Mouse (Mus musculus) forelimb bud, embryonic 11.5 days (tissue): ENCODE data around the gene Mbd6.
"Not testable (repeated sequence)": the region's sequence is repeated elsewhere in the genome, so short reads cannot be mapped to it uniquely, and the experiment has no call there.

Experiments
- DNase-seq: peaks from one replicate; pipeline ENCODE4 v3.0.0-alpha.2; 2012; ENCODE audit warnings: low read depth, low spot score

Mbd6 gene

DNA sequence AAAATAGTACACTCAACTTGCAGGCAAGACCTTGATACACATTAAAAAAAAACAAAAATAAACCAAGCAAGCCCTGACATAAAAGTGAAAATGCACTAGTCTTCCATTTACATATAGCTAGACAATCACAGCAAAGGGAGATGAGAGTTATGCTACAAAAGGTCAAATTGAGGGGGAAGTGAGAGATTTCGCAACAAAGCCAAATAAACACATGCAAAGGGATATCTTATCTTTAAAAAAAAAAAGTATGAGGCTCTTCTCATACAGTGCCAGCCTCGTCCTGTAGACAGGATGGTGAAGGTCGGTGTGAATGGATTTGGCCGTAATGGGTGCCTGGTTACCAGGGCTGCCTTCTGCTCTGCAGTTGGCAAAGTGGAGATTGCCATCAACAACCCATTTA is 24.0 kb upstream of the Mbd6 start:
- DNase-seq, result no peak

DNA sequence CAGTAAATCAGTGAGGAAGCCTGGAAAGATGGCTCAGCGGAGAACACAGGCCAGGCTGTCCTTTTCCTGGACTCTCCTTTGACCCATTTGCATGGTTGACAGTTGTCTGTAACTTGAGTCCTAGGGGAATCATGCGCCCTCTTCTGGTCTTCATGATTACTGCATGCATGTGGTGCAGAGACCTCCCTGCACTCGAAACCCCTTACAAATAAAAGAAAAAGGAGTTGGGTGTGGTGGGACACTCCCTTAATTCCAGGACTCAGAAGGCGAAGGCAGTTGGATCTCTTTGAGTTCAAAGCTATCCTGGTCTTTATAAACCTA is 23.5 kb upstream of the Mbd6 start:
- peak; percentile 94 for DNase-seq

DNA sequence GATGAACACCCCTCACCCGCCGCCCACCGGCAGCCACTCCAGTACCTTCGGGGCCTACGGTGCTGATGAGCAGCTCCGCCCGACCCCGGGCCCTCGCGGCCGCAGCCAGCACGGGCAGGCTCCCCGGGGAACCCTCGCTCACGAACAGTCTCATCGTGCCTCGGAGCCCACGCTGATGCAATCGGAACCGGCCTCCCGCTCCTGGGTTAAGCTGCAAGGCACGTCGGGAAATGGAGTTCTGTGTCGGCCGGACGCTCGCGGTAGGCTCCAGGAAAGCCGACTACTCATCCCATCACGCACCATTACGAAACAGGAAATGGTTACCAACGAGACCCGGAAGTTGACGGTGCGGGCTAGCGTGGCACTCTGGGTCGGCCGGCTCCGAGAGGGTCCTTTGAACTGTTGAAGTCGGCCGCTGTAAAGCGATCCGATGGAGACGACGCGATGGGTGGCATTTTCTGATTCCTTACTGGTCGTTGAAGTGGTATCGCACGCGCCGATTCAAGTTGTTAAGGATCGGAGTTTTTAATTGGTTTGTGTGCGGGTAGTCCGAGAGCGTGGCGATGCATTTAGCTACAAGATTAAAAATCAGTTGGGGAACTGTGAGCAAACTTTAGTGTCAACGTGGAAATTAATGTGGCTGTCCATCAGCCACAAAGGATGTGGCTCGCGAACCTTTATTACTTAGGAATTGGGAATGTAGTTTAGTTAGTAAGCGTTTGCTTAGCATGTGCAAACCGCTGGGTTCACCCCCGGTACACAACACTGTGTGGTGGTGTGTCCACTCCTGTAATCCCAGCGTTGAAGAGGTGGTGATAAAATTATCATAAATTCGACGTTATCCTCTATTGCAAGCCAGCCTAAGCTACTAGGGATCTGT is 22.9 kb upstream of the Mbd6 start, which contains the start of gene Mars:
Mars (minus strand) TSS at position 311 of the 880 bp plus-strand sequence.
- DNase-seq, result peak; percentile 94

DNA sequence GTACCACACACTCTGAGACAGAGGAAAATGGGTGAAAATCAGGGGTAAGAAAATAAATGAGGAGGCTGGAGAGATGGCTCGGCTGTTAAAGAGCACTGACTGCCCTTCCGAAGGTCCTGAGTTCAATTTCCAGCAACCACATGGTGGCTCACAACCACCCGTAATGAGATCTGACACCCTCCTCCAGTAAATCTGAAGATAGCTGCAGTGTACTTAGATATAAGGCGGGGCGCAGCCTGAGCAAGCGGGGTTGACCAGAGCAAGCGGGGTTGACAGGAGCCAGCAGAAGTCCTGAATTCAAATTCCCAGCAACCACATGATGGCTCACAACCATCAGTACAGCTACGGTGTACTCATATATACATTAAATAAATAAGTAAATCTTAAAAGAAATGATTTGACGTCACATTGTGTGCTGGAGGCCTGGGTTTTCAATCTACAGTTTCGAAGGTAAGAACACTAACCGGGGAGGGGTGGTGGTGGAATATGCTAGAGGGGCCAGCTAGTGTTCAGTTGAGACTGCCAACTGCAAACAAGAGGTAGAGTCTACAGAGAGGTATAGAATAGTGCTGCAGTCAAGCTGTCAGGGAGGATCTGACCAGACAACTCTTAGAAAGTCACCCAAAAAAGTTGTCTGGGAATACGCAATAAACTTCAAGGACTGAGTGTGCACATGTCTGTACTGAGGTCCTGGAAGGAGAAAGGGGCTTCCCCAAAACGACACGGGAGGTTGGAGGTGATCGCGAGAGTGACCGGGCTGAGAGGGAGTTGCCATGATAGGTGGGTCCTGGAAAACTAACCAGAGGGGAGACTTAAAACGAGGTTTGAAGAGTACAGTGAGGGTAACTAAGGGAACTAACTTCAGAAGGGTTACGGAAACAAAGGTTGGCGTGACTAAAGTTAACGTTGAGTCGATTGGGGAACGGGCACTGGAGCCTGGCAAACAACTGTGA is 22.0 kb upstream of the Mbd6 start:
- DNase-seq, result peak; percentile 48

DNA sequence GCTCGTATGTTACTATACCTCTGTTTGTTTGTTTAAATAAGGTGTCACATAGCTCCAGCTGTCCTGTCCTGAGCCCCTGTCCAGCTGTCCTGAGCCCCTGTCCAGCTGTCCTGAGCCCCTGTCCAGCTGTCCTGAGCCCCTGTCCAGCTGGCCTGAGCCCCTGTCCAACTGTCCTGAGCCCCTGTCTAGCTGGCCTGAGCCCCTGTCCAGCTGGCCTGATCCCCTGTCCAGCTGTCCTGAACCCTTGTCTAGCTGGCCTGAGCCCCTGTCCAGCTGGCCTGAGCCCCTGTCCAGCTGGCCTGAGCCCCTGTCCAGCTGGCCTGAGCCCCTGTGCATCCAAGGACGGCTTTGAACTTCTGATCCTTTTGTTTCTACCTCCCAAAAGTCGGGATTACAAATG is 20.3 kb upstream of the Mbd6 start:
- DNase-seq, result not testable (repeated sequence)

DNA sequence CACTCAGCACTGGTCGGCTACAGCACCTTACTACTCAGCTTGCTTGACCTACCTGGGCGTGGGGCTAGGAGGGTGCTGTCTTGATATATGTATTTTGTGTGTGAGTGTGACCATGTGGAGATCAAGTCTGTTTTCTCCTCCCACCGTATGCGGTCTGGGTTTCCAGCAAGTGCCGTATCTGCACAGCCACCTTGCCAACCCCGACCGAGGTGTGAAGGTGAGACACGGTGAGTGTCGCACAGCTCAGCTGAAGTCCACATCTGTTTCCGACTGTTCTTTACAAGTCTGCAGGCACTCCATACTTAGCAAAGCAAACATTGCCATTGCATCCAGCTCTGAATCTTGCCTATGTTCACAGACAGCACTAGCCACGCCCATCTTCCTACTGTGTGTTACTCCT is 14.3 kb upstream of the Mbd6 start:
- no peak for DNase-seq

DNA sequence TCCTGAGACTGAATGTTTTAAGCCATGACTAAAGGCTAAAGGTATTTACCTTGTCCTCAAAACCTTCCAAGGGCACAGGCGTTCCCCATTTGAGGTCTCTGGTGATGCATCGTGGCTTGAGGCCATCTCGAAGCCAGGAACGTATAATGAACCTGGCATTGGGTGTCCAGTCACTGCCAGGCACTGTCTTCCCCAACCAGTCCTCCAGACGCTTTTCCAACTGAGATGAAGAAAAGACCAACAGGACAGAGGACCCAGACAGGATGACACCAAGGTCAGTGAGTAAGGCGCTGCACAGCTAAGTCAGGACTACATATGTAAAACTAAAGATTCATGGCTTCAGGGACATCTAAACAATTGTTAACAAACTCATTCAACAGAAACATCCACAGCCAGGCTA is 11.5 kb upstream of the Mbd6 start:
- DNase-seq, result no peak

DNA sequence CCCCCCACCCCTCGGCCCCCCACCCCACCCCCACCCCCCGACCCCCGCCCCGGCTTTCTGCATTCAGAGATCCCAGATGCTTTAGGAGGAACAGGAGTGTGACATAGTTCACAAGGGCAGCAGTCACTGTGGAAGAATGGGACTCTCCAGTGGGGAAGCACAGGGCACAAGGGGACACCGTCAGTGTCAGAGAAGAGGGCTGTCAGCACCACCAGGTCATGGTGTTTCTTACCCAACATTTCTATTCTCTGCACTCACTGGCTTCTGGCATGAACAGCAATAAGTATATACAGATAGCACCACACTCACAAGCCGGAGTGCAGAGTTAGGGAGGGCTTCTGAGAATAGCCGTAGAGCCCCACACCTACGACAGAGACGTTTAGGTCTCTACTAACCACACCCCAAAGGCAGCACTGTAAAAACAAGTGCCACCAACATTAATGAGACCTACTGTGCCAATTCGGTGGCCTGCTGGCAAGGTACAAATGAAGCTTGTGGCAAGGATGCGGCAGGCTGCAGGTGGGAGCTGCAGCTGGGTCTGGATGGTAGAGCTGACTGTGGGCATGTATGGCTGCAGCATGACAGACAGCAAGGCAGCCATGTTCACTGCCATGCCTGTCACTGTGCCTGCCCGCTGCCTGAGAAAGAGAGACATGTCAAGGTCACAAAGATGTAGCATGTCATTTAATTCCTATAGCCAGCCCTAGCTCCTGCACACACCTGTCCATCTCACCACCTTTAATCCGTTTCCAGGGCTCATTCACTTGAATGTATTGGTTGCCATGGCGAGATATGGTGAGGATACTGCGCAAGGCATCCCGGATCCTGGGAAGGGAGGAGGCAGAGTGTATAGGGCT is 8.4 kb upstream of the Mbd6 start:
- DNase-seq, result no peak

DNA sequence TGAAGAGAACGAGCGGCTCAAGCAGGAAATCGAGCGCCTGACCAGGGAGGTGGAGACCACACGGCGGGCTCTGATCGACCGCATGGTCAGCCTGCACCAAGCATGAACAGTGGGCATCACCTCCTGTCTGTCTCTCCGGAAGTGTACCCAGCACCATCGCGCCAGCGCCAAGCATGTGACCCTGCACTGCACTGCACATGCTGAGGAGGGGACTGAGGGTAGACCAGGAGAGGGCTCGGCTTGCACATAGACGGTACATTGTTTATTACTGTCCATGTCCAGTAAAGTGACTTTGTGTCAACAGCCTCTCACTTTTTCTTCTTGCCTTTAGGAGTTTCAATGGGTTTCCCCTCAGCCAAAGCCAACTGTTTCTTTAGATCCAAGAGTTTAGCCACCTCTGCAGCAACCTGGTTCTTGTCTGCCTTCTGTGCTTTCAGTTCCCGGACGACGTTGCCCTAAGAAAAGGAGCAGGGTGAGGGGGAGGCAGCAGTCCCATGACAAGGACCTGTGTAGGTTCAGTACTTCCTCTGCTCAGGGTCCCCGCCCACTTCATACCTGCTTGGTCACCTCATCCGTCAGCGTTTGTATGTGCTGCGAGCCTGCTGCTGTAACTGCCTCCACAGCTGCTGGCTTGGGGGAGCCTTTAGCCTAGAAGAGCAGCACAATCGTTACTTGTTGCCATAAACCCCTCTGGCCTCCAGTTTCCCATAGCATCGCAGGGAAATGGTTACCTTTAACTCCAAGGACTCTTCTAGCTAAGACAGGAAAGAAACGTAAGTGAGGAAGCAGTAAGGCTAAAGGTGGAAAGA is 7.4 kb upstream of the Mbd6 start:
- no peak for DNase-seq

DNA sequence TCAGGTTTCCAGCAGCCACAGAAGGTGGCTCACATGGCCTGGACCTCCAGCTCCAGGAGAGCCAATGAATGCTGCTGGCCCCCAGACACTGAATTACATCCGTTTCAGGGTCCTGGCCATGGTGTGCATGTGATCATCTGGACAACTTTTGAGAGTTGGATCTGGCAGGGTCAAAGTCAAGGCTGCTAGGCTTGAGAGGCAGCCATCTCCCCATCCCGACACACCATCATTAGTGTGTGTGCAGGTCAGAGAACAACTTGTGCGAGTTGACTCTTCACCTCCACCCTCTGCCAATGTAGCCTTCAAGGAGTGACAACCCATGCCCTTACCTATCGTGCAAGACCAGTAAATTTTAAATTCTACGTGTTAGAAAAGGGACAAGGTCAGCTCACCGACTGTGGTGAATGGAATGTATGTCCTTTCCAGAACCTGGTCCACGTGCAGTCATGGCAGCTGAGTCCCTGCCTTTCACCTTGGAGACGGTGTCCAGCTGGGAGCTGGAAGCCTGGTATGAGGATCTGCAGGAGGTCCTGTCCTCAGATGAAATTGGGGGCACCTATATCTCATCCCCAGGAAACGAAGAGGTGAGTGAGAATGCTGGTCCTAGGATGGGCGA is 6.2 kb upstream of the Mbd6 start:
- DNase-seq, result no peak

DNA sequence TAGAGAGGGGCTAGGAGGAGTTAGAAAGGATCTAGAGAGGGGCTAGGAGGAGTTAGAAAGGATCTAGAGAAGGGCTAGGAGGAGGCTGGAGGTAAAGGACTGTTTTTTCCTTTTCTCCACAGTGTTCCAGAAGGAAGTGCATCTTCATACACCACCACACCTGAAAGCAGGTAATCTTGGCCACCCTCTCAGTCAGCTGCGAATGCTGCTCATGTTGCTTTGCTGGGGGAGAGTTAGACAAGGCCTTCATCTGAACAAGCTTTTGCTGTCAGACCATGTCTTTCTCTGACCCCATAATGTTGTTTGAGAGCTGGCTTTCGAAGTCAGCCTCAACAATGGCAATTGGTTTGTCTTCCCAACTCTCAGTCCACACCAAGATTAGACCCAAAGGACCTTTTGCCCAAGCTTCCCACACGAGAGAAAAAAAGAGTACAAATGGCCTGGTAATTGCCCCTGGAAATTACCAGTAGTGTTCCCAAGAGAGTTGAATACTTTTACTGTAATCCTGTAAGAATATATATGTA is 4.8 kb upstream of the Mbd6 start:
- no peak for DNase-seq

DNA sequence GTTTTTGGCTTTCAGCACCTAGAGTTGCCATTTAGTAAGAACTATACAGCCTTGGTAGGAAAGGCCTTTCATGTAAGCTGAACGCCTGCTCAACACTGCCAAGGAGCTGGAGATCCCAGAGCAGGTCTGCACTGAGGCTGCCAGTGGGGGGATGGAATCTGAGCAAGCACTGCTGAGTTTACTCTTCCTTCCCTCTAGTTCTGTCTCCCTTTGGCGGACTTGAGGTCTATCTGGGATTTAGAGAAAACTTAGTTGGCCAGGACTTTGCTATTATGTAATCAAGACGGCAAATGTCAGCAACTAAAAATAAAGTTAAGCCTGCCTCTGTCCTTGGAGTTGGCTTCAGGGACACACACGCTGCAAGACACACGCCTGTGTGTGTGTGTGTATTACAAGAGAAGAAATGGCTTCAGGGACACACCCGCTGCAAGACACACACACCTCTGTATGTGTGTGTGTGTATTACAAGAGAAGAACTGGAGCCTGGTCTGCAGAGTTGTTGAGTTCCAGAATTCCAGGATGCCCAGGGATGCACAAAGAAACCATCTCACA is 4.2 kb upstream of the Mbd6 start:
- no peak for DNase-seq

DNA sequence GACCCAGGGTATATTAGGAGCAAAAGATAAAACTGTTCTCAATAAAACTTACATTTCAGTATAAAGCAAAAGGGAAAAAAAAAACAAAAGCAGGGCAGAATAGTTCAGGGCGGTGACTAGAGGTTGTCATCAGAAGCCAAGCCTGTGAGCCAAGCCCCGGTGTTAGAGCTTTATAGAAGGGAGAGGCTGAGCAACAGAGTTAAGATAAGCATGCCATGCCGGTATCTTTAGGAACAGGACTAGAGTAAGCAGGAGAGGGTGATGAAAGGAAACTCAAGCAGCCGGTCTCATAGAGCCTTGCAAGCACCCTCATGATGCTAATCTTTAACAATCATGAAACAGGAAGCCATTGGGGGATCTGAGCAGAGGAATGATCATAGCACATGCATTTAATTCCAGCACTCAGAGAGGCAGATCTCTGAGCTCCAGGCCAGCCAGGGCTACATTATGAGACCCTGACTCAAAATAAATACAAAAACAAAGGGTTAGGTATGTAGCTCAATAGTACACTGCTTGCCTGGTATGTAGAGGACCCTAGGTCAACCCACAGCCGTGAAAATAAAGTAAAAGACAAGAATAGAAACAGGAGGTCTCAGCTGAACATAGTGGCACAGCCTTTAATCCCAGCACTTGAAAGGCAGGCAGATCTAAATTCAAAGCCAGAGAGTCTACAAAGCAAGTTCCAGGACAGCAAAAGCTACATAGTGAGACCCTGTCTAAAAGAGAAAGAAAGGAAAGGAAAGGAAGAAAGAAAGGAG is 3.2 kb upstream of the Mbd6 start:
- no peak for DNase-seq

DNA sequence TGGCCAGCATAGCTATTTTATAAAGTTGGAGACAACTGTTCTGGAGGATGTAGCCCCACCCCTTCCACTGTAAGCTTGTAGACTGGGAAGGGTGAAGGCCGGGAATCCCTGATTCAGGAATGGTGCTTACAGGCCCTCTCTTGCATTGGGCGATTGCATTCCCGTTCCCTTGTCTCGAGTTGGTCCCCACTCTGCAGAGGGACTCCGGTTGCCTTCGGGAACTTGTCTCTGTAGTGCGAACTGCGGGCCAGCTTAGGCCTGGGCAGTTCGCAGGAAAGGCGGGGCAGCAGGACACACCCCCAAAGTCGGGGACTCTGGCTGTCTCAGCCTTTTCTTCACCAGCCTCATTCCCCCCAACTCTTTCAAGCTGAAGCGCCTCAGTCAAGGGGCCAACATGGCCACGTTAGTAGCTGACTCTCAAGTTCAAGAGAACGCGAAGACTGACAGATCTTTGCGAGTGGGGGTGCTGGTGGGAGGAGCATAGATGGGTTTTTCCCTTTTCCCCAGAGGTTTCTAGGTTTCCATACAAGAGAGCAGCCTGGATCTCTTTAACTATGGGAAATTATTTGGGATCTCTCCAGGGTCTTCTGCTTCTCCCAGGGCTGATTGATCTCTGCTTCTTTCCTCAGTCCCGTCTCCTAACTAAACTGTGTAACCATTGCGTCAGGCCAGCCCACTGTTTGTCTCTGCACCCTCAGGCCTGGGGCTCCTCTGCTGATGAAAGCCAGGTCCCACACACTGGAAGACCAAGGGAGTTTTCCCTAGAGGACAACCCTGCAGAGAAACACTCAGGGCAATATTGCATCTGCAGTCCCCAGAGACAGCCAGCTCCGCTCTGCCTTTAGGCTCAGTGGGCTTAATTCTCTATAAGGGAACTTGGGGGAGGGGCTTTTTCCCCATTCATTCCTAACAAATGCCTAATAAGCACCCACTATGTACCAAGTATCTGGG is 2.4 kb upstream of the Mbd6 start:
- DNase-seq, result no peak

DNA sequence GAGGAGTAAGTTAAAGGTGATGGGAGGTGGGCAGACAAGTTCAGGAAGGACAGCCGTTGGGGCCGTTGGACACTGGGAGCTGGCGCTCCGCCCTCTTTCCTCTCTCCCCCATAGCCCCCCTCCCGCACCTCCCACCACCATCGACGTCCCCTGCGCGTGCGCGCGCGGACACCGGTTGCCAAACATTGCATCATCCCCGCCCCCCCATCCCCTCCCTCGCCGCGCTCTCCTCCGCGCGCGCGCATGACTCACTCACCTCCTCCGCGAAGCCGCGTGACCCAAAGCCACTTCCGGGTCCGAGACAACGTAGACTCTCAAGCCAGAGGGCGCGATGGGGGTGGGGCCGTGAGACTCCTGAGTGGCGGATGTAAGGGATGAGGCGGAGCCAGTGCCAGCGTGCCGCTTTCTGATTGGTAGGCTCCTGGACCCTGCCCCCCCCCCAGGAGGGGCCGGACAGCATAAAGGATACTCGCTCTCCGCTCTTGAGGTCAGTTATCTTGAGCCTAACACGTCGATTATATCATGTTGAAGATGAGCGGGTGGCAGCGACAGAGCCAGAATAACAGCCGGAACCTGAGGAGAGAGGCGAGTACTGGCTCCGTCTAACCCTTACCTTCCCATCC is 1.6 kb upstream of the Mbd6 start:
- DNase-seq, result peak; percentile 99

DNA sequence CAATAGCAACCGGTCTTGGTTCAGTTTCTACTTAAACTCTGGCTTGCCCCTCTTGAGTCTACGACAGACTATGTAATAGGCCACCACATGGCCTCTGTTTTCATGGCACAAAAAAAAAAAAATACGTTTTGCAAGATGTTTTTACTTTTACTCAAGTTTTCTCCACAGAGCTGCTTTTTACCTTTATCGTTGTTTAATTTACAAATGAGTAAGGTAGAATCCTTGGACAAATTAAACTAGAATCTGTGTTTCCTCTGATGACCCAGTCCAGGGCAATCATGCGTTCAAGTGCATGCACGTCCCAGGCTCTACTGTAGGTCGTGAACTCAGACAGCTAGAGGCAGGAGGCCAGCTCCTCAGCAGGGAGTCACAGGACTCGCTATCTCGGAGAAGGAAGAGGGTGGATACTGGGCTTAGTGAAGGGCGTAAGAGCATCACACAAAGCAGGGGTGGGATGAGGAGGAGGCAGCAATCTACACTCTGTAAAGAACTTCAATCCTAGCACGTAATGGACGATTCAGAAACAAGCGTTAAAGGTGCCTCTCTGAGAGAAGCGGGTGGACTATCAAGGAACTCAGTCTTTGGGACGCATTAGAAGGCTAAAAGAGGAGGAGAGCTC is 864 bp upstream of the Mbd6 start:
- DNase-seq, result peak; percentile 35

DNA sequence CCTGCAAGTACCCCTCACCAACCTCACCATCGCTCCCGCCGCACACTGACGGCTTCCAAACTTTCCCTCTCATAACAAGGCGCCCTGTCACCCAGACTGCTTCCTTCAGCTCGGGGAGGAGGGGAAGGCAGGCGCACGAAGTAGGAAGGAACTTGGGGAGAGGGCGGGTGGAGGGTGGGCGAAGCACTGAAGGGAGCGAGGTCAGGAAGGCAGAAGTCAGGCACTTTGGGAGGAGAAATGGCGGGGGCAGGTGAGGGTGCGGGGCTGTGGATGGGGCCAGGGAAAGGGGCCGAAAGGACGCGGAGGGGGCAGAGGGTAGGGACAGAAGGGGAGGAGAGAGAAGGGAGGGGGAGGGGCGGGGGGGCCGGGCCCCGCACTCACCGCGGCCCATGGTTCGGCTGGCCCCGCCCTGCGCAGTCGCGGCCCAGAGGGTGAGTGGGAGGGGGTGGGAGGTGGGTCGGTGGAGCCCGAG is 454 bp downstream of the Mbd6 start:
- DNase-seq, result peak; percentile 59
